Comparison of ENCODE assay signal across 10 mouse cellular contexts in genomic region chr11:87778915-87779314, GRCm38 (mm10). TPM values are rescaled to one million over a fixed set of nuclear protein-coding genes. Genes with fewer than 3 reads are reported as not detected.
A peak's percentile ranks its signal among the peaks of the same experiment; 100 is the strongest.
DNase-seq lines count a peak whose midpoint lies in the region; ATAC-seq lines count a peak whose summit lies in the region.
"Had no signal": no experiment of that assay in that cellular context is flagged by ENCODE, and none has a peak within 500 bp of the region (broad histone marks: within the 10 kb centered on the region; RNA-seq: fewer than 3 reads in every experiment).

No protein-coding gene starts in this region.

- H3K36me3 ChIP-seq in heart, embryonic 13.5 days = no peaks in the 10 kb centered on the region
- H3K36me3 ChIP-seq in embryonic facial prominence, embryonic 11.5 days (replicated peaks; ENCODE audit: control insufficient read depth, insufficient read depth, low read depth, low read length) = no peaks in the 10 kb centered on the region
- H3K36me3 ChIP-seq in hindbrain, embryonic 15.5 days = peaks cover 41% of the 10 kb centered on the region
- H3K36me3 ChIP-seq in midbrain, embryonic 11.5 days (ENCODE audit: control insufficient read depth, insufficient read depth, low read length) = no peaks in the 10 kb centered on the region

- peak overlapping the region; percentile 79 for H3K9ac ChIP-seq in heart, embryonic 13.5 days
- H3K9ac ChIP-seq in embryonic facial prominence, embryonic 11.5 days (replicated peaks; ENCODE audit: low read length) = peak overlapping the region; percentile 65; the same call in 1 of the 2 replicates
- no peak overlapping the region for H3K9ac ChIP-seq in hindbrain, embryonic 15.5 days
- peak overlapping the region; percentile 63 for H3K9ac ChIP-seq in midbrain, embryonic 11.5 days (ENCODE audit: low read length)

- H3K27me3 ChIP-seq in heart, embryonic 13.5 days (replicated peaks) = peaks cover 83% of the 10 kb centered on the region
- H3K27me3 ChIP-seq in embryonic facial prominence, embryonic 11.5 days (ENCODE audit: control insufficient read depth, insufficient read depth, low read length) = no peaks in the 10 kb centered on the region
- H3K27me3 ChIP-seq in hindbrain, embryonic 15.5 days = no peaks in the 10 kb centered on the region
- H3K27me3 ChIP-seq in midbrain, embryonic 11.5 days (ENCODE audit: control insufficient read depth, insufficient read depth, low read length) = no peaks in the 10 kb centered on the region; the same call in none of the 2 replicates

- WGBS in heart, embryonic 13.5 days = 33% methylated on average over 12 of the region's 12 CpGs
- WGBS in embryonic facial prominence, embryonic 11.5 days = 29% methylated on average over 12 of the region's 12 CpGs
- WGBS in hindbrain, embryonic 15.5 days = 44% methylated on average over 12 of the region's 12 CpGs
- WGBS in midbrain, embryonic 11.5 days = 38% methylated on average over 12 of the region's 12 CpGs

- ATAC-seq in heart, embryonic 13.5 days (ENCODE audit: extremely low read depth, insufficient number of reproducible peaks, low FRiP score, low TSS enrichment) = no peak
- ATAC-seq in embryonic facial prominence, embryonic 11.5 days (replicated peaks; ENCODE audit: insufficient number of reproducible peaks, low FRiP score, low TSS enrichment, low read depth) = 0 out of 2 replicates have a peak, but pooled peaks have one; percentile 1
- peak; percentile 33; the same call in 1 of the 2 replicates for ATAC-seq in hindbrain, embryonic 15.5 days (ENCODE audit: low FRiP score, low read depth)
- 0 out of 2 replicates have a peak, but pooled peaks have one; percentile 26 for ATAC-seq in midbrain, embryonic 11.5 days (ENCODE audit: low FRiP score)

- peak overlapping the region; percentile 53 for H3K4me3 ChIP-seq in heart, embryonic 13.5 days
- no peak overlapping the region for H3K4me3 ChIP-seq in embryonic facial prominence, embryonic 11.5 days (ENCODE audit: low read depth, low read length)
- no peak overlapping the region for H3K4me3 ChIP-seq in hindbrain, embryonic 15.5 days
- 0 out of 2 replicates have a peak overlapping the region, but pooled peaks have one; percentile 24 for H3K4me3 ChIP-seq in midbrain, embryonic 11.5 days (ENCODE audit: low read depth, low read length)

- no peaks in the 10 kb centered on the region for H3K9me3 ChIP-seq in heart, embryonic 13.5 days
- no peaks in the 10 kb centered on the region for H3K9me3 ChIP-seq in embryonic facial prominence, embryonic 11.5 days (replicated peaks; ENCODE audit: control insufficient read depth, low read length)
- H3K9me3 ChIP-seq in hindbrain, embryonic 15.5 days = no peaks in the 10 kb centered on the region
- H3K9me3 ChIP-seq in midbrain, embryonic 11.5 days (ENCODE audit: control insufficient read depth, low read length) = no peaks in the 10 kb centered on the region

- H3K4me1 ChIP-seq in heart, embryonic 13.5 days = peaks cover 16% of the 10 kb centered on the region
- H3K4me1 ChIP-seq in embryonic facial prominence, embryonic 11.5 days (ENCODE audit: control insufficient read depth, insufficient read depth, low read length) = no peaks in the 10 kb centered on the region; the same call in 1 of the 2 replicates
- peaks cover 15% of the 10 kb centered on the region for H3K4me1 ChIP-seq in hindbrain, embryonic 15.5 days (replicated peaks)
- peaks cover 12% of the 10 kb centered on the region for H3K4me1 ChIP-seq in midbrain, embryonic 11.5 days (ENCODE audit: control insufficient read depth, insufficient read depth, low read length)

- no peak for DNase-seq in heart, adult 8-10 months (ENCODE audit: low spot score)
- no peak for DNase-seq in embryonic facial prominence, embryonic 11.5 days (ENCODE audit: low spot score)
- DNase-seq in midbrain, embryonic 11.5 days (ENCODE audit: low spot score, missing footprints) = no peak
- no peak for DNase-seq in left cerebral cortex, adult 8-10 months (ENCODE audit: low spot score in 2 of 2)
- no peak for DNase-seq in left cerebral cortex, adult 18-20 months (ENCODE audit: low spot score in 2 of 2)
- no peak for DNase-seq in natural killer cell, adult 2 months (ENCODE audit: low spot score in 2 of 2)

- no peak overlapping the region for H3K27ac ChIP-seq in heart, embryonic 13.5 days (replicated peaks)
- no peak overlapping the region for H3K27ac ChIP-seq in embryonic facial prominence, embryonic 11.5 days (replicated peaks; ENCODE audit: low read depth, low read length)
- no peak overlapping the region for H3K27ac ChIP-seq in hindbrain, embryonic 15.5 days (replicated peaks)
- H3K27ac ChIP-seq in midbrain, embryonic 11.5 days (ENCODE audit: low read depth, low read length) = no peak overlapping the region

- peak overlapping the region; percentile 78 for H3K4me2 ChIP-seq in heart, embryonic 13.5 days
- peak overlapping the region; percentile 81 for H3K4me2 ChIP-seq in embryonic facial prominence, embryonic 11.5 days (ENCODE audit: low read depth, low read length)
- peak overlapping the region; percentile 54 for H3K4me2 ChIP-seq in hindbrain, embryonic 15.5 days
- peak overlapping the region; percentile 66 for H3K4me2 ChIP-seq in midbrain, embryonic 11.5 days

RNA-seq across cellular contexts. Expression of gene Mpo, which starts 14.5 kb away (rescaled TPM):
- polyA plus RNA-seq in heart, embryonic 13.5 days (2015; fragmentation: Nextera tagmentation; extraction: Ambion mirVana) = 2.1 and 8.2 TPM in 2 replicates
- under 1 TPM in 1 of 4 experiments, not detected in 3; 0.89 TPM for total RNA-seq in heart, adult 8-10 months (2022)
- 6.1 and 7.2 TPM in 2 replicates for polyA plus RNA-seq in embryonic facial prominence, embryonic 11.5 days (2014; fragmentation: Nextera tagmentation; extraction: Ambion mirVana)
- polyA plus RNA-seq in hindbrain, embryonic 15.5 days (2015; fragmentation: Nextera tagmentation; extraction: Ambion mirVana) = 0.21 TPM in 2 replicates
- polyA plus RNA-seq in midbrain, embryonic 11.5 days (2014; fragmentation: Nextera tagmentation; extraction: Ambion mirVana) = 2.6 and 2.9 TPM in 2 replicates
- under 1 TPM in 1 of 4 experiments, not detected in 3; 0.55 TPM for total RNA-seq in left cerebral cortex, adult 8-10 months (2022)
- under 1 TPM in 1 of 2 experiments, not detected in 1; 0.26 TPM for total RNA-seq in left cerebral cortex, adult 18-20 months (2021)
- polyA plus RNA-seq: adrenal gland, adult 2 months had no signal

RNA-seq across cellular contexts. Expression of gene Tspoap1, which starts 18.6 kb away (rescaled TPM):
- 0.47 and 0.51 TPM in 2 replicates for polyA plus RNA-seq in heart, embryonic 13.5 days (2015; fragmentation: Nextera tagmentation; extraction: Ambion mirVana)
- under 1 TPM in 3 of 4 experiments, not detected in 1; 0.14 to 0.25 (median 0.22) TPM for total RNA-seq in heart, adult 8-10 months (2022)
- 1.5 and 3.5 TPM in 2 replicates for polyA plus RNA-seq in embryonic facial prominence, embryonic 11.5 days (2014; fragmentation: Nextera tagmentation; extraction: Ambion mirVana)
- polyA plus RNA-seq in hindbrain, embryonic 15.5 days (2015; fragmentation: Nextera tagmentation; extraction: Ambion mirVana) = 43.6 and 50.4 TPM in 2 replicates
- polyA plus RNA-seq in midbrain, embryonic 11.5 days (2014; fragmentation: Nextera tagmentation; extraction: Ambion mirVana) = 7.0 and 9.0 TPM in 2 replicates
- 100 to 1,000 TPM; 162 to 192 (median 176) TPM for total RNA-seq in left cerebral cortex, adult 8-10 months (2022)
- total RNA-seq in left cerebral cortex, adult 18-20 months (2021) = 100 to 1,000 TPM; 172 to 177 TPM

RNA-seq across cellular contexts. Expression of gene Supt4a, which starts 41.6 kb away (rescaled TPM):
- 104 and 115 TPM in 2 replicates for polyA plus RNA-seq in heart, embryonic 13.5 days (2015; fragmentation: Nextera tagmentation; extraction: Ambion mirVana)
- total RNA-seq in heart, adult 8-10 months (2022) = 10 to 100 TPM; 37.1 to 52.2 (median 38.0) TPM
- polyA plus RNA-seq in embryonic facial prominence, embryonic 11.5 days (2014; fragmentation: Nextera tagmentation; extraction: Ambion mirVana) = 174 and 180 TPM in 2 replicates
- polyA plus RNA-seq in hindbrain, embryonic 15.5 days (2015; fragmentation: Nextera tagmentation; extraction: Ambion mirVana) = 130 and 137 TPM in 2 replicates
- polyA plus RNA-seq in midbrain, embryonic 11.5 days (2014; fragmentation: Nextera tagmentation; extraction: Ambion mirVana) = 148 and 163 TPM in 2 replicates
- 10 to 100 TPM; 63.2 to 84.3 (median 76.2) TPM for total RNA-seq in left cerebral cortex, adult 8-10 months (2022)
- total RNA-seq in left cerebral cortex, adult 18-20 months (2021) = 10 to 100 TPM; 80.1 to 87.1 TPM

RNA-seq across cellular contexts. Expression of gene Lpo, which starts 49.2 kb away (rescaled TPM):
- polyA plus RNA-seq in heart, embryonic 13.5 days (2015; fragmentation: Nextera tagmentation; extraction: Ambion mirVana) = 0.08 TPM in 1 of 2 replicates, not detected in the other
- total RNA-seq in heart, adult 8-10 months (2022) = not detected
- polyA plus RNA-seq in embryonic facial prominence, embryonic 11.5 days (2014; fragmentation: Nextera tagmentation; extraction: Ambion mirVana) = 0.25 and 0.36 TPM in 2 replicates
- 2.2 and 2.8 TPM in 2 replicates for polyA plus RNA-seq in hindbrain, embryonic 15.5 days (2015; fragmentation: Nextera tagmentation; extraction: Ambion mirVana)
- polyA plus RNA-seq in midbrain, embryonic 11.5 days (2014; fragmentation: Nextera tagmentation; extraction: Ambion mirVana) = 0.27 and 0.57 TPM in 2 replicates
- under 1 TPM; 0.40 to 0.91 (median 0.69) TPM for total RNA-seq in left cerebral cortex, adult 8-10 months (2022)
- under 1 TPM; 0.28 to 0.37 TPM for total RNA-seq in left cerebral cortex, adult 18-20 months (2021)
- total RNA-seq: adrenal gland, adult 2 months; common myeloid progenitor, adult 5-6 weeks had no signal
- polyA plus RNA-seq: adrenal gland, adult 2 months had no signal

Comparison
In these comparisons a context has a peak if more than half of its experiments do, and no peak if none do; other contexts are left out.
1. H3K4me3 ChIP-seq: peak in heart, embryonic 13.5 days (single experiment) and midbrain, embryonic 11.5 days (single experiment); none in embryonic facial prominence, embryonic 11.5 days (single experiment) and hindbrain, embryonic 15.5 days (single experiment).
2. Peak in every context shown above with its lines, with median percentiles within 50 percentile points of each other: H3K4me2 ChIP-seq.